Mouse (Mus musculus): ENCODE measurements around the gene Fau. TPM values are rescaled to one million over a fixed set of nuclear protein-coding genes. Genes with fewer than 3 reads are reported as not detected.

Fau gene
- polyA plus RNA-seq, 1 experiment from 2014 or later = 773 TPM

DNA sequence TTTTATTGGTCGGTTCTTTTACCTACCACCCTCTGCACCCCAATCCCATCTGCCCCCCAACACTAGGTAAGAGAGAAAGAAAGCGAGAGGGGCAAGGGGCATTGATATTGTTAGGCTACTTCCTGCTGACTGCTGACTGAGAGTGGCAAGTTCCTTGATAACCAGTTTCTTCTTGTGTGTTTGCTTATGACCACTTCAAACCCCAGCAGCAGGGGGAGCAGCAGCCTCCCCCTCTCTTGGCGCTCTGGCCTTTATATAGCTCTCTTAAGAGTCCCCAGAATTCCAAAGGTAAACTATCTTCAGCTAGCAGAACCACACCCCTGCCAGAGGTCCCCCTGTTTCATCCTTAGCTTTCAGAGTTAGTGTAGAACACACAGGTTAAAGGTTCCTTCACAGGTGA, 37.4 kb upstream of the Fau start:
- H3K9ac ChIP-seq (replicated peaks; ENCODE audit: low read length) = no peak overlapping the region
- H3K36me3 ChIP-seq (replicated peaks; ENCODE audit: control insufficient read depth, insufficient read depth, low read depth, low read length) = no peaks in the 10 kb centered on the region
- DNase-seq (ENCODE audit: low spot score) (no peak), ATAC-seq (replicated peaks; ENCODE audit: insufficient number of reproducible peaks, low FRiP score, low TSS enrichment, low read depth) (no peak)
- H3K4me3 ChIP-seq (ENCODE audit: low read depth, low read length) = no peak overlapping the region
- no peak overlapping the region for H3K4me2 ChIP-seq (ENCODE audit: low read depth, low read length)
- H3K9me3 ChIP-seq (replicated peaks; ENCODE audit: control insufficient read depth, low read length) = no peaks in the 10 kb centered on the region
- 57% methylated on average over 3 of the region's 3 CpGs for WGBS
- peaks cover 6% of the 10 kb centered on the region; the same call in 1 of the 2 replicates for H3K27me3 ChIP-seq (ENCODE audit: control insufficient read depth, insufficient read depth, low read length)
- no peaks in the 10 kb centered on the region for H3K4me1 ChIP-seq (ENCODE audit: control insufficient read depth, insufficient read depth, low read length)
- no peak overlapping the region for H3K27ac ChIP-seq (replicated peaks; ENCODE audit: low read depth, low read length)

DNA sequence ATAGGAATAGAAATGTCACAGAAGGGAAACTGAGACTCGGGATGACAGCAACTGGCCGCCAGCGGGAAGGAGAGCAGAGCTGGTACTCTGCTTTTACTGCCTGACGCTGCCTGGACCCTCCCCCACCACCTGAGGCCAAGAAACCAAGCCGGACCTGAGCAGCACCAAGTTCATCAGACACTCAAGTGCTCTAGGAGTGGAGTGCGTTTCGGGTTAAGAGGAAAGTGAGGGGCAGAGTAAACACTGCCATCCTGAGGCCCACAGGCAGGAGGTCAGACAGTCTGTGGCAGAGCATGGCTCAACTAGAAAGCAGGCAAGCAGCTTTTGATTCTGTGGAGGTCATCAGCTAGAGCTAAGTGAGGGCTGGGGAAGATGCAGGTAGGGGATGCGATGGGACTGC, 34.6 kb upstream of the Fau start:
- H3K4me3 ChIP-seq (ENCODE audit: low read depth, low read length) = no peak overlapping the region
- no peak for DNase-seq (ENCODE audit: low spot score)
- no peaks in the 10 kb centered on the region for H3K36me3 ChIP-seq (replicated peaks; ENCODE audit: control insufficient read depth, insufficient read depth, low read depth, low read length)
- H3K27me3 ChIP-seq (ENCODE audit: control insufficient read depth, insufficient read depth, low read length) = no peaks in the 10 kb centered on the region
- H3K9me3 ChIP-seq (replicated peaks; ENCODE audit: control insufficient read depth, low read length) = no peaks in the 10 kb centered on the region
- no peaks in the 10 kb centered on the region for H3K4me1 ChIP-seq (ENCODE audit: control insufficient read depth, insufficient read depth, low read length)
- no peak overlapping the region for H3K27ac ChIP-seq (replicated peaks; ENCODE audit: low read depth, low read length)
- no peak for ATAC-seq (replicated peaks; ENCODE audit: insufficient number of reproducible peaks, low FRiP score, low TSS enrichment, low read depth)
- H3K4me2 ChIP-seq (ENCODE audit: low read depth, low read length) = no peak overlapping the region
- 62% methylated on average over 8 of the region's 8 CpGs for WGBS
- H3K9ac ChIP-seq (replicated peaks; ENCODE audit: low read length) = no peak overlapping the region

DNA sequence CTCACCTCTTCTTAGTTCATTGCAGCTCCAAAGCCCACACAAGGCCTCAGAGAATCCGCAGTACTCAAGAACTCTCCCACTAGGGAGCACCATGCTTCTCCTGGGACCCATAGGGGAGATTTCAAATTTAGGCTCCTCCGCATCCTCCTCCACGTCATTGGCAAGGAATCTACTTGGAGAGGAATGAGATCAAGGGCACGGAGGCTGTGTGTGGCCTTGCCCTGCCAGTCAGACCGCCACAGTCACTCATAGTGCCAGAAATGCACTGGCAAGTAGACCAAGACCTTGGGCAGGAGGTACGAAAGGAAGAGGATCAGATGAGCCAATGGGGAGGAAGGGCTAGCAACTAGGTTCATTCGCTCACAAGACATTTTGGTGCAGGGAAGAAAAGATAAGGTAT, 33.7 kb upstream of the Fau start:
- WGBS = 83% methylated on average over 7 of the region's 7 CpGs
- H3K9me3 ChIP-seq (replicated peaks; ENCODE audit: control insufficient read depth, low read length) = no peaks in the 10 kb centered on the region
- ATAC-seq (replicated peaks; ENCODE audit: insufficient number of reproducible peaks, low FRiP score, low TSS enrichment, low read depth) = no peak
- H3K4me1 ChIP-seq (ENCODE audit: control insufficient read depth, insufficient read depth, low read length) = no peaks in the 10 kb centered on the region
- no peaks in the 10 kb centered on the region for H3K27me3 ChIP-seq (ENCODE audit: control insufficient read depth, insufficient read depth, low read length)
- H3K4me2 ChIP-seq (ENCODE audit: low read depth, low read length) = no peak overlapping the region
- no peak overlapping the region for H3K27ac ChIP-seq (replicated peaks; ENCODE audit: low read depth, low read length)
- H3K4me3 ChIP-seq (ENCODE audit: low read depth, low read length) = no peak overlapping the region
- DNase-seq (ENCODE audit: low spot score) = no peak
- H3K36me3 ChIP-seq (replicated peaks; ENCODE audit: control insufficient read depth, insufficient read depth, low read depth, low read length) = no peaks in the 10 kb centered on the region
- H3K9ac ChIP-seq (replicated peaks; ENCODE audit: low read length) = no peak overlapping the region

DNA sequence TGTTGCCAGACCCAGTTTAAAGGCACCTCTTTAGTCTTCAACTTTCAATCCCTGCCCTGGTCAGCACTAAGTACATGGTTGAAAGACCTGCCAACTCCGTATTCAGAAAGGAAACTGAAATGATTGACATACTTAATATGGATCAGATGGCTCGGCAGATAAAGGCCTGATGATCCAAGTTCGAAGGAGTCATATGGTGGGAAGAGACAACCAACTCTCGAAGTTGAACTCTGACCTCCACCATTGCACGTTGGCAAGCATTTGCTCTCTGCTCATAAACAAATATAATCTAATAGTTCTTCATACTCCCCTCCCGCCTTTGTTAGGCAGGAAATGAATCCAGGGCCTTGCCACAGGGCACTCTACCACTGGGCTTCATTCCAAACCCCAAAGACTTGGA, 28.7 kb upstream of the Fau start:
- WGBS = 74% methylated on average over 6 of the region's 6 CpGs
- Histone ChIP-seq H3K4me3 (ENCODE audit: low read depth, low read length) (no peak overlapping the region), H3K9me3 (replicated peaks; ENCODE audit: control insufficient read depth, low read length) (no peaks in the 10 kb centered on the region), H3K4me2 (ENCODE audit: low read depth, low read length) (no peak overlapping the region), H3K36me3 (replicated peaks; ENCODE audit: control insufficient read depth, insufficient read depth, low read depth, low read length) (no peaks in the 10 kb centered on the region), H3K27me3 (ENCODE audit: control insufficient read depth, insufficient read depth, low read length) (no peaks in the 10 kb centered on the region), H3K4me1 (ENCODE audit: control insufficient read depth, insufficient read depth, low read length) (no peaks in the 10 kb centered on the region), H3K27ac (replicated peaks; ENCODE audit: low read depth, low read length) (no peak overlapping the region), H3K9ac (replicated peaks; ENCODE audit: low read length) (no peak overlapping the region)
- DNase-seq (ENCODE audit: low spot score) = no peak
- ATAC-seq (replicated peaks; ENCODE audit: insufficient number of reproducible peaks, low FRiP score, low TSS enrichment, low read depth) = no peak

DNA sequence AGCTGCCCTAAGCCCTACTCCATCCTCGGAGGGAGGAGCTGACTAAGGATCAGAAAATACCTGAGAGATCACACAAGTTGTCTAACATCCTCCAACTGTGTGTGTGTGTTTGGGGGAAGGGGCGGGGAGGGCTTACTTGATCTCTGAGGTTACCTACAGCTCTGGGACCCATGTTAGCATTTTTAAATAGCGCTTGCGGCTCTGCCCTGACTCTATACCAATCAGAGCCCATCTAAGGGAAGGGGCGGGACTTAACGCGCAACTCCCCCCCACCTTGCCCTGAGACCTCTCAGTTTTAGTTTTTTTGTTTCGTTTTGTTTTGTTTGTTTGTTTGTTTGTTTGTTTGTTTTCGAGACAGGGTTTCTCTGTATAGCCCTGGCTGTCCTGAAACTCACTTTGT, 28.2 kb upstream of the Fau start:
- 75% methylated on average over 9 of the region's 9 CpGs for WGBS
- DNase-seq (ENCODE audit: low spot score) (no peak), ATAC-seq (replicated peaks; ENCODE audit: insufficient number of reproducible peaks, low FRiP score, low TSS enrichment, low read depth) (no peak)
- no peak overlapping the region for H3K27ac ChIP-seq (replicated peaks; ENCODE audit: low read depth, low read length)
- H3K4me1 ChIP-seq (ENCODE audit: control insufficient read depth, insufficient read depth, low read length) = no peaks in the 10 kb centered on the region
- no peak overlapping the region for H3K4me2 ChIP-seq (ENCODE audit: low read depth, low read length)
- no peak overlapping the region for H3K9ac ChIP-seq (replicated peaks; ENCODE audit: low read length)
- no peaks in the 10 kb centered on the region for H3K36me3 ChIP-seq (replicated peaks; ENCODE audit: control insufficient read depth, insufficient read depth, low read depth, low read length)
- H3K4me3 ChIP-seq (ENCODE audit: low read depth, low read length) = no peak overlapping the region
- H3K9me3 ChIP-seq (replicated peaks; ENCODE audit: control insufficient read depth, low read length) = no peaks in the 10 kb centered on the region
- H3K27me3 ChIP-seq (ENCODE audit: control insufficient read depth, insufficient read depth, low read length) = no peaks in the 10 kb centered on the region

DNA sequence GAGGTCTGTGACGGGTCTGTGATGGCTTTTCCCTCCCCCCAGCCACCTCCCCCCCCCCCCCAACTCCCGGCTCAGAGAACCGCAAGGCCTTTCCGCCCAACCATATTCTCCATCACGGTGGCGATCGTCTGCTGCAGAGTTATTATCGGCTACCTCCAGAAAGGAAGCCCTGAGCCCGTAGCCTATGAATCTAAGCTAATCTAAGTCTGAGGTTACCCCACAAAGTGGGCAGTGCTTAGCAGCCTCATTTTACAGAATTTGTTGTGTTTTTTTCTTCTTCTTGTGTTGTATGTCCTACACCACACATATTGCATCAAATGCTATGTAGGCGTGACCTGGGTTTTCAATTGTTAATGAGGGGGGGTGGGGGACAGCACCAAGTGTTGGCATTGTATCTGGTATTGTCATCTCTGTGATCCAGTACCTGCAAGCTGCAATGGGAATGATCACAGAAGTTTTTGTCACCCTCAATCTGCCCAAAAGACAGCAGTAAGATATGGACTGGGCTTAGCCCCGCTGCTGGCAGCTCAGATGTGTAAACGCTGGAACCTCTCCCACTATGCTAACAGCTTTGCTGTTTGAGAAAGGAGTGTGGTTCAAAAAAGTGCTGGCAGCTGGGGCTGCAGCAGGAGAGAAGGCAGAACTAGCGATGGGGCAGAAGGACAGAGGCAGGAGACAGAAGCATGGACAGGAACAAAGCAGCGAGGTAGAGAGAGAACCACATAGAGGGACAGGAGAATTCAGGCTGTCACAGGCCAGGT, 26.9 kb upstream of the Fau start:
- no peak for DNase-seq (ENCODE audit: low spot score)
- Histone ChIP-seq H3K9ac (replicated peaks; ENCODE audit: low read length) (no peak overlapping the region), H3K36me3 (replicated peaks; ENCODE audit: control insufficient read depth, insufficient read depth, low read depth, low read length) (no peaks in the 10 kb centered on the region), H3K4me2 (ENCODE audit: low read depth, low read length) (no peak overlapping the region), H3K27ac (replicated peaks; ENCODE audit: low read depth, low read length) (no peak overlapping the region), H3K4me1 (ENCODE audit: control insufficient read depth, insufficient read depth, low read length) (no peaks in the 10 kb centered on the region), H3K4me3 (ENCODE audit: low read depth, low read length) (no peak overlapping the region), H3K27me3 (ENCODE audit: control insufficient read depth, insufficient read depth, low read length) (no peaks in the 10 kb centered on the region), H3K9me3 (replicated peaks; ENCODE audit: control insufficient read depth, low read length) (no peaks in the 10 kb centered on the region)
- WGBS = 70% methylated on average over 14 of the region's 14 CpGs
- no peak for ATAC-seq (replicated peaks; ENCODE audit: insufficient number of reproducible peaks, low FRiP score, low TSS enrichment, low read depth)

DNA sequence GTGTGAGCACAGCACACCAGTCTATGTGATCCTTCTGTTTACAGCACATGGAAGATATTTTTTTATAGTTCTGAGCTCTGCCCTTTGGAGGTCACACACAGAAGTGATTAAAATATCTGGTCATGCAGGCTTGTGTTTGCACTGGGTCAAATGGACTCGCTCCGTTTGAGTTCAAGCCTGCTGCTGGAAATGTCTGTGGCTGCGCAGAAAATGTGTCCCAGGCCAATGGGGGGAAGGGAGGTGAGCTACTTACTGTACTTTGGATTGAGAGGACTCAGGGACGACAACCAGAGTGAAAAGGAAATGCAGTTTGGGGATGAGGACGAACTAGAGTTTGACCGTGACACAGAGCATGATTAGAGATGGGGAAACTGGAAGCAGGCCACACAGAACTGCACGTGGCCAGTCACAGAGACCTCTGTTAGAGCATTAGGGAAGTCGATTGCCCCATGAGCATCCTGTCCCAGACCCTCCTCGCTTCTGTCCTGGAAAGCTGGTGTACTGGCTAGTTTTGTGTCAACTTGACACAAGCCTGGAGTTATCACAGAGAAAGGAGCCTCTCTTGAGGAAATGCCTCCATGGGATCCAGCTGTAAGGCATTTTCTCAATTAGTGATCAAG, 21.6 kb upstream of the Fau start:
- Histone ChIP-seq H3K36me3 (replicated peaks; ENCODE audit: control insufficient read depth, insufficient read depth, low read depth, low read length) (no peaks in the 10 kb centered on the region), H3K4me2 (ENCODE audit: low read depth, low read length) (no peak overlapping the region), H3K4me1 (ENCODE audit: control insufficient read depth, insufficient read depth, low read length) (no peaks in the 10 kb centered on the region), H3K9me3 (replicated peaks; ENCODE audit: control insufficient read depth, low read length) (no peaks in the 10 kb centered on the region), H3K9ac (replicated peaks; ENCODE audit: low read length) (no peak overlapping the region), H3K4me3 (ENCODE audit: low read depth, low read length) (no peak overlapping the region), H3K27ac (replicated peaks; ENCODE audit: low read depth, low read length) (no peak overlapping the region), H3K27me3 (ENCODE audit: control insufficient read depth, insufficient read depth, low read length) (no peaks in the 10 kb centered on the region)
- DNase-seq (ENCODE audit: low spot score) (no peak), ATAC-seq (replicated peaks; ENCODE audit: insufficient number of reproducible peaks, low FRiP score, low TSS enrichment, low read depth) (no peak)
- 75% methylated on average over 9 of the region's 9 CpGs for WGBS

DNA sequence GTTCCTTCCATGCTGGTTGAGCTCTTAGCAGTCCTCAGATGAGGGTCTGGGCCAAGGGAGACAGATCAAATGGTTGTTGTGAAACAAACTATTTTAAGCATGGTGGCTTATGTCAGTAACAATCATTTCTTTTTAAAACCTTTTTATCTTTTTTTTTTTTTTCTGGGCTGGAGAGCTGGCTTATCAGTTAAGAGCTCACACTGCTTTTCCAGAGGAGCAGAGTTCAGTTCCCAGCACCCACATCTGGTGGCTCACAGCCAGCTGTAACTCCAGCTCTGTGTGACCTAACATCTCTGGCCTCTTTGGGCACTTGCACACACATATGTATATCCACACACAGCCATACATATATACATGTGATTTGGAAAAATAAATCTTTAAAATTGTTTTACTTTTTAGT, 19.9 kb upstream of the Fau start:
- no peaks in the 10 kb centered on the region for H3K36me3 ChIP-seq (replicated peaks; ENCODE audit: control insufficient read depth, insufficient read depth, low read depth, low read length)
- ATAC-seq (replicated peaks; ENCODE audit: insufficient number of reproducible peaks, low FRiP score, low TSS enrichment, low read depth) (no peak), DNase-seq (ENCODE audit: low spot score) (no peak)
- no peaks in the 10 kb centered on the region for H3K9me3 ChIP-seq (replicated peaks; ENCODE audit: control insufficient read depth, low read length)
- H3K4me3 ChIP-seq (ENCODE audit: low read depth, low read length) = no peak overlapping the region
- no peak overlapping the region for H3K4me2 ChIP-seq (ENCODE audit: low read depth, low read length)
- no peaks in the 10 kb centered on the region for H3K27me3 ChIP-seq (ENCODE audit: control insufficient read depth, insufficient read depth, low read length)
- H3K27ac ChIP-seq (replicated peaks; ENCODE audit: low read depth, low read length) = no peak overlapping the region
- no peaks in the 10 kb centered on the region for H3K4me1 ChIP-seq (ENCODE audit: control insufficient read depth, insufficient read depth, low read length)
- H3K9ac ChIP-seq (replicated peaks; ENCODE audit: low read length) = no peak overlapping the region

Data from embryonic facial prominence, embryonic 11.5 days (tissue).